Mouse (Mus musculus) midbrain, embryonic 15.5 days (tissue): ENCODE measurements around the gene Tmppe. TPM values are rescaled to one million over a fixed set of nuclear protein-coding genes. Genes with fewer than 3 reads are reported as not detected.

ENCODE experiments used
- ATAC-seq: fragments of 200-750 bp; cut with Nextera tagmentation; replicated peaks from 2 replicates; pipeline ENCODE4 v1.8.0; 2017; ENCODE audit warnings: moderate TSS enrichment
- H3K27ac ChIP-seq: fragments of 300-500 bp; sonication (generic); 2 replicates; pipeline ENCODE4 v1.5.1; 2015; ENCODE audit warnings: mild to moderate bottlenecking, inconsistent platforms
- H3K27me3 ChIP-seq: fragments of 300-500 bp; sonication (generic); replicated peaks from 2 replicates; pipeline ENCODE4 v1.6.1; 2015; ENCODE audit warnings: inconsistent platforms
- H3K36me3 ChIP-seq: fragments of 300-500 bp; sonication (generic); replicated peaks from 2 replicates; pipeline ENCODE4 v1.6.1; 2015; ENCODE audit warnings: inconsistent platforms
- H3K4me1 ChIP-seq: fragments of 300-500 bp; sonication (generic); 2 replicates; pipeline ENCODE4 v1.6.1; 2015; ENCODE audit warnings: inconsistent platforms
- H3K4me2 ChIP-seq: fragments of 300-500 bp; sonication (generic); 2 replicates; pipeline ENCODE4 v1.6.1; 2015; ENCODE audit warnings: inconsistent platforms, mild to moderate bottlenecking, moderate library complexity
- H3K4me3 ChIP-seq: fragments of 300-500 bp; sonication (generic); 2 replicates; pipeline ENCODE4 v1.5.1; 2015; ENCODE audit warnings: mild to moderate bottlenecking, inconsistent platforms
- H3K9ac ChIP-seq: fragments of 300-500 bp; sonication (generic); 2 replicates; pipeline ENCODE4 v1.6.1; 2015; ENCODE audit warnings: mild to moderate bottlenecking, inconsistent platforms
- H3K9me3 ChIP-seq: fragments of 300-500 bp; sonication (generic); 2 replicates; pipeline ENCODE4 v1.6.1; 2016; ENCODE audit warnings: inconsistent platforms
- WGBS: fragments of 180-500 bp; shearing (Covaris S2); methylation state at CpG from one replicate; pipeline ENCODE4 v1.1.7; 2015; ENCODE audit warnings: mixed read lengths; 5-methylcytosine and 5-hydroxymethylcytosine counted together
- polyA plus RNA-seq: library from polyadenylated mRNA; unstranded; fragments of >200 nt; fragmentation: Nextera tagmentation; extraction: Ambion mirVana; gene quantifications from 2 replicates; pipeline ENCODE4 v1.2.1, GENCODE M21; 2015

Gene Tmppe
- polyA plus RNA-seq, 1 experiment from 2014 or later: 11.0 TPM

- Histone ChIP-seq H3K4me3 (no peak overlapping the region), H3K27me3 (no peaks in the 10 kb centered on the region), H3K4me2 (no peak overlapping the region), H3K9ac (no peak overlapping the region), H3K27ac (no peak overlapping the region), H3K4me1 (no peaks in the 10 kb centered on the region), H3K9me3 (no peaks in the 10 kb centered on the region), H3K36me3 (no peaks in the 10 kb centered on the region)
- 88% methylated on average over 6 of the region's 6 CpGs for WGBS
- ATAC-seq: no peak
Measured at GRCm38 (mm10) chr9:114452418-114452817, 51.5 kb downstream of the Tmppe start.

GRCm38 (mm10) chr9:114455420-114455819 lies 54.5 kb downstream of the Tmppe start:
- H3K27me3 ChIP-seq: no peaks in the 10 kb centered on the region
- no peak for ATAC-seq
- no peak overlapping the region for H3K4me2 ChIP-seq
- H3K4me1 ChIP-seq: no peaks in the 10 kb centered on the region
- WGBS: 77% methylated on average over 2 of the region's 2 CpGs
- H3K27ac ChIP-seq: no peak overlapping the region
- no peak overlapping the region for H3K9ac ChIP-seq
- no peaks in the 10 kb centered on the region for H3K36me3 ChIP-seq
- H3K4me3 ChIP-seq: no peak overlapping the region
- H3K9me3 ChIP-seq: no peaks in the 10 kb centered on the region

Other genes starting within 250 kb of the Tmppe start
- not detected in 2 replicates for gene Bcl2a1c, start 71.0 kb upstream of the Tmppe start, polyA plus RNA-seq
- gene Crtap, start 10.4 kb upstream of the Tmppe start, polyA plus RNA-seq: 22.9 TPM in 2 replicates
- 26.9 and 27.3 TPM in 2 replicates for gene Glb1, start within 50 bp of the Tmppe start, polyA plus RNA-seq
- not detected in 2 replicates for gene Ccr4, start 103.8 kb downstream of the Tmppe start, polyA plus RNA-seq
- not detected in 2 replicates for gene C130032M10Rik, start 114.6 kb downstream of the Tmppe start, polyA plus RNA-seq
- 0.15 and 0.17 TPM in 2 replicates for gene Trim71, start 163.3 kb downstream of the Tmppe start, polyA plus RNA-seq
- 57.4 and 61.0 TPM in 2 replicates for gene Cnot10, start 239.1 kb downstream of the Tmppe start, polyA plus RNA-seq